Mouse (Mus musculus) gastrocnemius, postnatal 14 days (tissue): ENCODE results near the gene Pif1. TPM values are rescaled to one million over a fixed set of nuclear protein-coding genes. Genes with fewer than 3 reads are reported as not detected.

Experiments used
- DNase-seq: peaks from one replicate; pipeline ENCODE4 v3.0.0; 2021; ENCODE audit warnings: mixed read lengths
- intact Hi-C: fragments of 180-260 bp; cut with DNase I; formaldehyde crosslinking; loops from one replicate; pipeline ENCODE4 v1.15.1; 2025; ENCODE audit warnings: low total_unique reads
- long read RNA-seq, 2 experiments: library from polyadenylated mRNA; stranded (forward); transcript quantifications; one replicate each; pipeline ENCODE4 v2.0.0; 2021
- total RNA-seq, 2 experiments: library from RNA; stranded (reverse); gene quantifications; 2 replicates each; pipeline ENCODE4 v1.2.3; 2021

Gene Pif1
- total RNA-seq, result under 1 TPM; 0.44 to 0.57 TPM
- long read RNA-seq, experiment 1, result 0 reads
- long read RNA-seq, experiment 2, partial matches to known transcripts, result 1 of 1 reads
- long read RNA-seq, experiment 2, other reads (novel, unspliced or antisense), result 0 of 1 reads

- DNase-seq, result peak; percentile 79
- intact Hi-C loops, result no loop called here
Observed at GRCm38 (mm10) chr9:65586406-65587269, at the start of gene Pif1. Pif1 (plus strand) TSS chr9:65587160.

- DNase-seq, result peak; percentile 52
- intact Hi-C loops, result no loop called here
Observed at GRCm38 (mm10) chr9:65537901-65538630, 48.9 kb upstream of the Pif1 start.

- intact Hi-C loops, result no loop called here
- DNase-seq, result no peak
Observed at GRCm38 (mm10) chr9:65539697-65540096, 47.3 kb upstream of the Pif1 start.

DNA sequence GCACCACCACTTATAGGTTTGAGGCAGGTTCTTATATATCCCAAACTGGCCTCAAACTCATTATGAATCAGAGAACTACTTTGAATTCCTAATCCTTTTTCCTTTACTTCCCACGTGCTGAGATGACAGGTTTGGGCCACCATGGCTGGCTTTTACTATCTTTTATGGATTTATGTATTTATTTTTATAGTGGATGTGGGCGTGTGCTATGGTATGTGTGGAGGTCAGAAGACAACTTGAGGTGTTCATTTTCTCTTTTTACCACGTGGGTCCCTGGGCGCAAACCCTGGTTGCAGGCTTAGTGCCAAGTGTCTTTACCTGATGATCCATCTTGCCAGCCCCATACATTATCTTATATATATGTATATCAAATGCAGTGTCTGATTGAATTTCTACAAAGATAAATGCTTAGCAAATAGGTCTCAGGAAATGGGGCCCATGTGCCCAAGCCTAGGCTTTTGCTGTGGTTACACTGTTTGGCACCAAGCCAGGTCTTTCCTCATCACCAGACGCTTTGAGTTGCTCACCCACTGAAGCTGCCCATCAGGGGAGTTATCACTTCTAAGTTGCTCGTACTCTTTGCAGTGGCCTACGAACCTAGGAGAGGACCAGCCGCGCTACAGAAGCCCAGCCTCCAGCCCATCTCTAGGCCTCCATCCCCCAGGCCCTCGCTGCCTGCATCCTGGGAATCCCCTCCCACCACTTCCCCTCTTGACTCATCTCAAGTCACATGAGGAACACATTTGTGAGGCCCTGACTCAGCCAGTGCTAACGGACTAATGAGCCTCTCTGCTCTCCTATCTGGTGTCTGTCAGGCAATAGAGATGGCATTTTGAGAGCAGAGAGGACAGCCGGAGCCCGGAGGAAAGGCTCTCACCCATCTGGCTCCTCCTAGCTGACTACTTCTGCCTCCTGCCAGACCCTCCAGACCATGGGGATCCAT lies 45.6 kb upstream of the Pif1 start:
- intact Hi-C loops, result no loop called here
- peak; percentile 43 for DNase-seq

DNA sequence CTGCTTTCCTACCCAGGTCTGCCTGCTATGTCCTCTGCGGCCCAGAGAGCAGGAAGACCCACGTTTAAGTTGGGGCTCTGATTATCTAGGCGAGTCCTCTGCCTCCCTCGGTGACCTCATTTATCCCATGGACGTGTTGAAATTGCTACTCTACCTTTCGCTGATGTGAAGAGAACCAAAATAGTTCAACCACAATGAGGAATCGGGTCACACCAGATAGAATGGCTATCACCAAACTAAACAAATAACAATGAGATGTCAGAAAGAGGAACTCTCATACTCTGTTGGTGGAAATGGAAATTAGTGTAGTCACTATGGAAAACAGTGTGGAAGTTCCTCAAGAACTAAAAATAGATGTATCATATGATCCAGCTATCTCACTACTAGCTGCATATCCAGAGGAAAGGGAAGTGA lies 44.8 kb upstream of the Pif1 start:
- intact Hi-C loops, result no loop called here

GRCm38 (mm10) chr9:65545635-65546412 lies 41.1 kb upstream of the Pif1 start:
- DNase-seq, result no peak
- intact Hi-C loops, result no loop called here

More for the DNA sequence above, 44.8 kb upstream of the Pif1 start:
- DNase-seq, result no peak

- intact Hi-C loops, result no loop called here
- no peak for DNase-seq
Observed at GRCm38 (mm10) chr9:65546413-65546695, 40.6 kb upstream of the Pif1 start.

GRCm38 (mm10) chr9:65547111-65547510 lies 39.8 kb upstream of the Pif1 start:
- intact Hi-C loops, result no loop called here
- DNase-seq, result no peak

GRCm38 (mm10) chr9:65547844-65548243 lies 39.1 kb upstream of the Pif1 start:
- no peak for DNase-seq
- intact Hi-C loops, result no loop called here

- intact Hi-C loops, result no loop called here
- no peak for DNase-seq
Observed at GRCm38 (mm10) chr9:65548311-65548710, 38.6 kb upstream of the Pif1 start.

- intact Hi-C loops, result no loop called here
- no peak for DNase-seq
Observed at GRCm38 (mm10) chr9:65549139-65549538, 37.8 kb upstream of the Pif1 start.

DNA sequence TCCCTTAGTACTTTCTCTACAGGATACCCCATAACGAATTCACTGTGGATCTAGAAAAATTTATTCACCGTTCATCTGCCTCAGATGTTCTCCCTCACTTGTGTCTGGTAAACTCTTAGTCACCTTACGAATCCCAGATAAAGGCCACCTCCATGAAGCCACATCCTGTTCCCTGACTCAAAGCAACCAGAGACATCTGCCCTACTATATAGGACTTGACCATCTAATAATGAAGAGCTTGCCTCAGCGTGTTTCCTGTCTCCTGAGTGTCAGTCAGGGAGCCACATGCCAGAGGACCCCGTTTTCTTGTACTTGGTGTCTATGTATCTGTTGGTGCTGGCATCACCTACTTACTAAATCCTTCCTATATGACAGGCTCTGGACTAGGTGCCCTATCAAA lies 37.3 kb upstream of the Pif1 start:
- intact Hi-C loops, result no loop called here
- DNase-seq, result no peak

DNA sequence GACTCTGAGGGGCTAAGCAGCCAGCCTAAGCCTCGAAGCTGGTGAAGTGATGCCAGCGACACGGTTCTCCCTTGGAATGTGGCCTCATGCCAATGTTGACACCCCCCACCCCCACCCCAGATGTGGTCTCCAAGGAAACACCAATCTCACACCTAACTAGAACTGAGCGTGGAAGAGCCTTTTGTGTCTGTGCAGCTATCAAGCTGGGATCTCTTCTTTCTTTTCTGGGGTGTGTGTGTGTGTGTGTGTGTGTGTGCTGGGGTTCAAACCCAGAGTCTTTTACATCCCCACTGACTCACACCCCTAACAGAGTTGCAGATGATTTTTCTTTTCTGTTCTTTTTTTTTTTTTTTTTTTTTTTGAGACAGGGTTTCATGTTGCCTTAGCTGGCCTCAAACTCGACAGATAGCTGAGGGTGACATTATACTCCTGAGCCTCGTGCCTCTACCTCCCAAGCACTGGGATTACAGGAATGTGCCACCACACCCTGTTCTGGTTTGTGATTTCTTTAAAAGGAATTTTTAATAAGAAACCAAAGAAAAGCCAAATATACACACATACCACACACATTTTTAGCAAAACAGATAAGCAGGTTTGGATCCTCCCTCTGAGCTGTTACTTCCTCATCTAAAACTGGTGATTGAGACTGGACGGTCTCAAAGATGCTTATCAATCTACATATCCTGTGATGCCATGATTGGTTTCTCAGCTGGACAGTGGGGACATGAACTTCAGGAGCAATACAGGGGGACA lies 36.7 kb upstream of the Pif1 start:
- DNase-seq, result no peak
- intact Hi-C loops, result no loop called here

GRCm38 (mm10) chr9:65551035-65551434 lies 35.9 kb upstream of the Pif1 start:
- intact Hi-C loops, result no loop called here
- DNase-seq, result peak; percentile 87

GRCm38 (mm10) chr9:65552141-65552540 lies 34.8 kb upstream of the Pif1 start:
- intact Hi-C loops, result no loop called here
- no peak for DNase-seq

- intact Hi-C loops, result no loop called here
- DNase-seq, result no peak
Observed at GRCm38 (mm10) chr9:65552711-65553110, 34.2 kb upstream of the Pif1 start.

DNA sequence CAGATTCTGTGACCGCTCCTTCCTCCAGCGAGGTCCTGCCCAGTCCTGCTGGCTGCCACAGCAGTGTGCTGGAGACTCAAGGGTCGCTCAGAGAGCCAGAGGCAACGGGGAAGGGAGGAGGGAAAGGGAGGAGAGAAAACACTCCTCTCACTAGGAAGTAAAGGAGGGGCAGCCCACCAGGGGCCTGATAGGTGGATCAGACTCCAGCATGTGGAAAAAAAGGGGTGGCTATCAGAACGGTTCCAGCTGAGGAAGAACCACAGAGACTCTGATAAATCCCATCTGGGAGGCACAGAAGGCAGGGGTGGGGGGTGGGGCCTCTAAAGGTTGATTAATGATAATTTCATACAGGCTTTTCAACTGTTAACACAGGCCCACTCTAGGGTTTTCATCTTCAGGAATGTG lies 32.0 kb upstream of the Pif1 start:
- no peak for DNase-seq
- intact Hi-C loops, result no loop called here

- intact Hi-C loops, result no loop called here
- DNase-seq, result no peak
Observed at GRCm38 (mm10) chr9:65555621-65556020, 31.3 kb upstream of the Pif1 start.
